Mouse (Mus musculus) gastrocnemius, postnatal 14 days (tissue): Measurements from ENCODE around the gene Pla2g5. TPM values are rescaled to one million over a fixed set of nuclear protein-coding genes. Genes with fewer than 3 reads are reported as not detected.

Source experiments
- DNase-seq: peaks from one replicate; pipeline ENCODE4 v3.0.0; 2021; ENCODE audit warnings: mixed read lengths
- intact Hi-C: fragments of 180-260 bp; cut with DNase I; formaldehyde crosslinking; loops from one replicate; pipeline ENCODE4 v1.15.1; 2025; ENCODE audit warnings: low total_unique reads
- total RNA-seq, 2 experiments: library from RNA; stranded (reverse); gene quantifications; 2 replicates each; pipeline ENCODE4 v1.2.3; 2021

The Pla2g5 gene
- total RNA-seq, 2 experiments from 2014 or later = 0.95 to 1.8 TPM

DNA sequence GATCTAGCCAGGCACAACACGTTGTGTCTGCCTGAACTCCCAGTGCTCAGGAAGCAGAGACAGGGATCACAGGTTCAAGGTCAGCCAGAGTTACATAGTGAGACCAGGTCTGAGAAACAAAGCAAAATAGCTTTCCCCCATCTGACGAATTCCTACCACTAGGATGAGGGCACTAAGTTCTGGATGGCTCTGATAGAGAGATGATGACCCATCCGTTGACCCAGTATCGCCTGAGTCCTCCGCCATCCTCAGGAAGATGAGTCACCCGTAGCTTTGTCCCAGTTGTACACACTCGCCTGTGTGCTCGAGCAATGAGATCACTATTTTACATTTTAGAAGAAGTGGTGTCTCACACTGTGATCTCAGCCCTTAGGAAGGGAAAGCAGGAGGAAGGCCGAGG, 101.0 kb downstream of the Pla2g5 start:
- no peak for DNase-seq
- intact Hi-C loops = no loop called here

GRCm38 (mm10) chr4:138757416-138757815, 105.9 kb downstream of the Pla2g5 start, which contains the start of gene Pla2g2f:
TSS of gene Pla2g2f (minus strand) at chr4:138757626.
- DNase-seq = no peak
- intact Hi-C loops = no loop called here

DNA sequence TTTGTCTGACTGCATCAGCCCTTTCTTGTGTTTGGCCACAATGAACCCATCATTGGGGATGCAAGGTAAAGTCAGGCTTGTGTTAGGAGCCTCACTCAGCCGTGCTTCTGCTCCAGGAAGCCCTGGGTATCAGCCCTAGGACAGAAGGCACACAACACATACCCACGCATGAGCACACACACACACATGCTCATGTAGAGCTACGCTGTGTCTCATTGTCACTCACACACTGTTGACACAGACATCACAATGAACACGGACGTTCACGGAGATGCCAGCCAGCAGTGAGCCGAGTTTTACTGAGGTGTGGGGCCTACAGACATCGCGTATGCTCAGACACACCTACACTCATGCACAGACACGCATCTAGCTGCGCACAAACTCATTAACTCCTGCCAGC, 107.3 kb downstream of the Pla2g5 start:
- DNase-seq = no peak

GRCm38 (mm10) chr4:138755439-138755838, 107.8 kb downstream of the Pla2g5 start:
- no peak for DNase-seq

More for the DNA sequence above, 107.3 kb downstream of the Pla2g5 start:
- intact Hi-C loops = no loop called here

DNA sequence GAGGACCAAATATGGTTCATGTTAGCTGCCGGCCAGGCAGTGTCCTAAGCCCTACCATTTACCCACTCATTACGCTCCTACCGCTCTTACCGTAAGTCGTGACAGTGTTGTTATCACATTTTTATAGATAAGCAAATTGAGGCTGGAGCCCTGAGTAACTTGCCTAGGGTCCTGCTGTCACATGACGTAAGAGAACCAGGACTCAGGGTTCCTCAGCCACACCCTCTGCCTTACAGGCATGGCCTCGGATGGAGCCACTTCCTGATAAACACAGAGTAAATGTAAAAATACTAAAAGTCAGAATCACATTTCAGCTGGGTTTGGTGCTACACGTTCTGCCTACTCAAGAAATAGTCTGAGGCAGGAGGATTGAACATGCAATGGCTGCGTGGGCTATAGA, 108.8 kb downstream of the Pla2g5 start:
- intact Hi-C loops = loop anchor here (5.0 kb wide), 1 partner anchor 98 kb away; no protein-coding TSS in a partner anchor
- no peak for DNase-seq

More at GRCm38 (mm10) chr4:138755439-138755838, 107.8 kb downstream of the Pla2g5 start:
- intact Hi-C loops = no loop called here

DNA sequence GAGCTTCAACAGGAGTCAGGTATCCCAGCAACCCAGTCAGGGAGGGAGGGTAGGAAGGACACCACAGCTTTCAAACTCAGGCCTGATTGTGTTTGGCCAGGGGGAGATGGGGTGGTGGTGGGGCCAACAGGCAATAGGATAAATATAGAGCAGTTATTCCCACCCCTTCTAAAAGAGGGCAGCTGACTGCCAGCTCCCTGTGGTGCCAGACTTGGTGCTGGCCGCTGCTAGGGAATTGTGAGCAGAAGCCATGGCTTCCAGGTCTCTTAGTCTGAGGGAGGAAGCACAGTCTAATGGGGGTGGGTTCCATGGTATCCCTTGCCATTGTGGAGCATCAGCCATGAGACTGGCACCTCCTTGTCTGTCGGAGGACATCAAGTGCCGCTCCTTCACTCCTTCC, 109.7 kb downstream of the Pla2g5 start:
- DNase-seq = no peak
- intact Hi-C loops = loop anchor here (5.0 kb wide), 1 partner anchor 99 kb away; no protein-coding TSS in a partner anchor

DNA sequence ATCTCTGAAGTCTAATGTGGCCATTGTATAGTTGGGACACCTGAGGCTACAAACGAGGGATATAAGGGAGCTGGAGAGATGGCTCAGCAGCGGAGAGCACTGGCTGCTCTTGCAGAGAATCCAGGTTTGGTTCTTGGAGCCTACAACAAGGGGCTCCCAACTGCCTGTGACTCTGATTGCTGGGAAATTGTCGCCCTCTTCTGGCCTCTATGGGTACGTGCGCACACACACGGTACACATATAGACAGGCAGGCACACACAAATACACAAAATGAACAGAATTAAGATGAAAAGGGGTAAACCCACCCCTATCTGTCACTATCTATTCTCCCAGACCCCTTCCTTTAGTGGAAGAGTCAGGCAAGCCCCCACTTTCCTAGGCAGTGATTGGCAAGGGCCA, 110.7 kb downstream of the Pla2g5 start:
- DNase-seq = no peak
- intact Hi-C loops = loop anchor here (5.0 kb wide), 1 partner anchor 100 kb away; no protein-coding TSS in a partner anchor

Other genes starting within 250 kb of the Pla2g5 start
- not detected for gene Vwa5b1, start 227.6 kb downstream of the Pla2g5 start, total RNA-seq
- not detected for gene Pla2g2c, start 138.7 kb downstream of the Pla2g5 start, total RNA-seq
- under 1 TPM; 0.16 to 0.29 TPM for gene Ubxn10, start 126.3 kb downstream of the Pla2g5 start, total RNA-seq
- not detected for gene Pla2g2f, start 105.9 kb downstream of the Pla2g5 start, total RNA-seq
- gene Pla2g2d, start 87.7 kb downstream of the Pla2g5 start, total RNA-seq = not detected
- gene Gm13030, start 10.5 kb upstream of the Pla2g5 start, total RNA-seq = not detected
- not detected for gene Pla2g2e, start 14.5 kb upstream of the Pla2g5 start, total RNA-seq
- gene Otud3, start 50.5 kb upstream of the Pla2g5 start, total RNA-seq = 1 to 10 TPM; 7.3 to 8.9 TPM
- not detected for gene Rnf186, start 103.6 kb upstream of the Pla2g5 start, total RNA-seq
- 1 to 10 TPM; 3.4 to 3.5 TPM for gene Tmco4, start 109.4 kb upstream of the Pla2g5 start, total RNA-seq
- gene Htr6, start 212.1 kb upstream of the Pla2g5 start, total RNA-seq = not detected
- 10 to 100 TPM; 32.2 to 39.6 TPM for gene Nbl1, start 229.5 kb upstream of the Pla2g5 start, total RNA-seq